Mouse (Mus musculus): ENCODE data around the gene Chst2. TPM values are rescaled to one million over a fixed set of nuclear protein-coding genes. Genes with fewer than 3 reads are reported as not detected.

Chst2 gene
- total and polyA plus RNA-seq, 2 experiments from 2014 or later, result 0.93 to 2.8 TPM

GRCm38 (mm10) chr9:95365882-95366281 is 40.6 kb downstream of the Chst2 start:
- H3K9me3 ChIP-seq (replicated peaks; ENCODE audit: control insufficient read depth, low read length), result no peaks in the 10 kb centered on the region
- H3K36me3 ChIP-seq (replicated peaks; ENCODE audit: control insufficient read depth, insufficient read depth, low read length), result no peaks in the 10 kb centered on the region
- DNase-seq (ENCODE audit: low spot score) (no peak), ATAC-seq (ENCODE audit: insufficient read depth, low read depth) (no peak)
- no peaks in the 10 kb centered on the region for H3K27me3 ChIP-seq (ENCODE audit: control insufficient read depth, insufficient read depth, low read length)
- TF ChIP-seq EP300 (IDR thresholded peaks at IDR 0.05; ENCODE audit: low read depth), result no peak
- TF ChIP-seq CTCF (IDR thresholded peaks at IDR 0.05; ENCODE audit: low read depth), result no peak
- H3K4me2 ChIP-seq (ENCODE audit: low read depth, low read length), result no peak overlapping the region
- no peak overlapping the region for H3K27ac ChIP-seq (ENCODE audit: low read depth)
- WGBS, result 87% methylated on average over 3 of the region's 3 CpGs
- no peak overlapping the region for H3K4me3 ChIP-seq (ENCODE audit: low read depth, low read length)
- H3K4me1 ChIP-seq (ENCODE audit: control insufficient read depth, insufficient read depth), result no peaks in the 10 kb centered on the region
- no peak overlapping the region for H3K9ac ChIP-seq (replicated peaks; ENCODE audit: low read depth, low read length)

DNA sequence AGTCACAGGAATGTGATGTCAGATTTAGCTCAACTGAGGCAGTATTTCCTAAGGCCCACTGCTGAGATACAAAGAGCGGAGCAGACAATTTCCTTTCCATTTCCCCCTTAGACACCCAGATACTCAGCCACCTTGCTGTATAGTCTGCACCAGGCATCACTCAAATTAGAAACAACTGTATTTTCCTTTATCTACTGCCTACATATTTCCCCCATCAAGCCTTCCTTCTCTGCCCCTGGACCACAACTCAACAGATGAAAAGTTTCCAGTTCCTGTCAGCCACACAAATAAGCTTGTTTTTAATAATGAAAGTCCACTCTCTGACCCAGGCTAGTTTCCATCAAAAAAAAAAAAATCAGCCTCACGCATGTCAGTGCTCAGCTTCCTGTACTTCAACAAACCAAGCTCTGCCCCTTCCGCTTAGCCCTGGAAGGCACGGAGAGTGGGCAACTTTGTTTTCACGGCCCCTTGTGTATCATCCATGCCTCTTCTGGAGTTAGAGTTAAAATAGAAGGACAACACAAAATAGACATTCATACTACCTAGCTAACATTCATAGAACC is 52.6 kb downstream of the Chst2 start:
- 70% methylated on average over 5 of the region's 5 CpGs for WGBS
- Histone ChIP-seq H3K27ac (ENCODE audit: low read depth) (no peak overlapping the region), H3K4me3 (ENCODE audit: low read depth, low read length) (no peak overlapping the region), H3K9me3 (replicated peaks; ENCODE audit: control insufficient read depth, low read length) (no peaks in the 10 kb centered on the region), H3K36me3 (replicated peaks; ENCODE audit: control insufficient read depth, insufficient read depth, low read length) (no peaks in the 10 kb centered on the region), H3K9ac (replicated peaks; ENCODE audit: low read depth, low read length) (no peak overlapping the region), H3K4me1 (ENCODE audit: control insufficient read depth, insufficient read depth) (no peaks in the 10 kb centered on the region), H3K27me3 (ENCODE audit: control insufficient read depth, insufficient read depth, low read length) (no peaks in the 10 kb centered on the region), H3K4me2 (ENCODE audit: low read depth, low read length) (no peak overlapping the region)
- no peak for DNase-seq (ENCODE audit: low spot score)
- no peak for ATAC-seq (ENCODE audit: insufficient read depth, low read depth)
- no peak for TF ChIP-seq CTCF (IDR thresholded peaks at IDR 0.05; ENCODE audit: low read depth)
- no peak for TF ChIP-seq EP300 (IDR thresholded peaks at IDR 0.05; ENCODE audit: low read depth)

DNA sequence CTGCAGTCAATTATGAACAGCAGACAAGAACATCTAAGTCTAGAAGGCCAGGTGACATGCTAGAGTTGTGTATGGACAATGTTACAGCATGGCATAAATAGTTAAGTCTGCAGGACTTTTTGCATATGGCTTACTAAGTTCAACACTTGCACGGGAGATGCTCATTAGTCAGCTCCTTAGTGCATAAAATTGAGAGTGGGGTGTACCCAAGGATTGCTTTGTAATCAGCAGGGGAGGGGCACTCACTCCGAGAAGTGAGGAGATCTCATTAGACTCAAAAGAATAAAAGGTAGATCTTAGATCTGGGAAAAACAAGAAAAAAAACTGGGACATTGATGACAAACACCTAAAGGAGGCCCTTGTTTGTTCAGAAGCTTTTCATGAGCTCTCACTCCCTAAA is 54.6 kb downstream of the Chst2 start:
- Histone ChIP-seq H3K27ac (ENCODE audit: low read depth) (no peak overlapping the region), H3K4me3 (ENCODE audit: low read depth, low read length) (no peak overlapping the region), H3K9ac (replicated peaks; ENCODE audit: low read depth, low read length) (no peak overlapping the region), H3K9me3 (replicated peaks; ENCODE audit: control insufficient read depth, low read length) (no peaks in the 10 kb centered on the region), H3K4me2 (ENCODE audit: low read depth, low read length) (no peak overlapping the region), H3K4me1 (ENCODE audit: control insufficient read depth, insufficient read depth) (no peaks in the 10 kb centered on the region), H3K36me3 (replicated peaks; ENCODE audit: control insufficient read depth, insufficient read depth, low read length) (no peaks in the 10 kb centered on the region), H3K27me3 (ENCODE audit: control insufficient read depth, insufficient read depth, low read length) (no peaks in the 10 kb centered on the region)
- DNase-seq (ENCODE audit: low spot score), result no peak
- ATAC-seq (ENCODE audit: insufficient read depth, low read depth), result no peak
- WGBS, result 78% methylated on average over 2 of the region's 2 CpGs
- no peak for TF ChIP-seq EP300 (IDR thresholded peaks at IDR 0.05; ENCODE audit: low read depth)
- TF ChIP-seq CTCF (IDR thresholded peaks at IDR 0.05; ENCODE audit: low read depth), result no peak

DNA sequence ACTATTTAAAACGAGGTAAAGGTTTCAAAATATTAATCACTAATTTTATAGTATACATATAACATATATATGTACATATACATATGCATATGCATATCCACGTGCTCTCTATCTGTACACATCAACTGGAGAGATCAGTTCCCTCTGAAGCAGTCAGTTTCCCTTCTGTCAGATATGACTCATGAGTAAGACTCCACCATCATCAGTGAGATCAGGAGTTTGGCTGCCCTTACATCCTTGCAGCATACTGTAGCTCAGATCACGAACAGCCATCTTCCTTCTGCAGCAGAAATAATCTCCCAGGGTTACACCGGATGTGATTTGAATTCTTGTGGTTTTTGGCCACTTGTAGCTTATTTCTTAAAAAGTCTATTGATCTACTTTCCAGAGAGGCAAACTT is 56.0 kb downstream of the Chst2 start:
- no peak overlapping the region for H3K9ac ChIP-seq (replicated peaks; ENCODE audit: low read depth, low read length)
- no peaks in the 10 kb centered on the region for H3K4me1 ChIP-seq (ENCODE audit: control insufficient read depth, insufficient read depth)
- no peak for DNase-seq (ENCODE audit: low spot score)
- TF ChIP-seq EP300 (IDR thresholded peaks at IDR 0.05; ENCODE audit: low read depth) (no peak), CTCF (IDR thresholded peaks at IDR 0.05; ENCODE audit: low read depth) (no peak)
- 60% methylated on average over 4 of the region's 4 CpGs for WGBS
- no peak for ATAC-seq (ENCODE audit: insufficient read depth, low read depth)
- no peaks in the 10 kb centered on the region for H3K9me3 ChIP-seq (replicated peaks; ENCODE audit: control insufficient read depth, low read length)
- H3K27me3 ChIP-seq (ENCODE audit: control insufficient read depth, insufficient read depth, low read length), result no peaks in the 10 kb centered on the region
- H3K4me3 ChIP-seq (ENCODE audit: low read depth, low read length), result no peak overlapping the region
- H3K36me3 ChIP-seq (replicated peaks; ENCODE audit: control insufficient read depth, insufficient read depth, low read length), result no peaks in the 10 kb centered on the region
- H3K4me2 ChIP-seq (ENCODE audit: low read depth, low read length), result no peak overlapping the region
- no peak overlapping the region for H3K27ac ChIP-seq (ENCODE audit: low read depth)

Other genes with a start within 250 kb of the Chst2 start
- gene U2surp, start 105.3 kb upstream of the Chst2 start, total RNA-seq (2014; rRNA removed; ENCODE audit: low replicate concordance), result 22.2 and 27.6 TPM in 2 replicates
- gene U2surp, start 105.3 kb upstream of the Chst2 start, polyA plus RNA-seq (2015; fragmentation: Nextera tagmentation; extraction: Ambion mirVana), result 71.9 and 72.1 TPM in 2 replicates
- 6.3 and 9.5 TPM in 2 replicates for gene Paqr9, start 152.9 kb upstream of the Chst2 start, total RNA-seq (2014; rRNA removed; ENCODE audit: low replicate concordance)
- 5.7 and 5.8 TPM in 2 replicates for gene Paqr9, start 152.9 kb upstream of the Chst2 start, polyA plus RNA-seq (2015; fragmentation: Nextera tagmentation; extraction: Ambion mirVana)
- gene Pcolce2, start 230.9 kb upstream of the Chst2 start, total RNA-seq (2014; rRNA removed; ENCODE audit: low replicate concordance), result 0.58 and 3.4 TPM in 2 replicates
- gene Pcolce2, start 230.9 kb upstream of the Chst2 start, polyA plus RNA-seq (2015; fragmentation: Nextera tagmentation; extraction: Ambion mirVana), result 2.6 TPM in 2 replicates

Data from heart, postnatal 0 days (tissue).